Comparison of ENCODE assay signal across 8 mouse cellular contexts in the genomic region with DNA sequence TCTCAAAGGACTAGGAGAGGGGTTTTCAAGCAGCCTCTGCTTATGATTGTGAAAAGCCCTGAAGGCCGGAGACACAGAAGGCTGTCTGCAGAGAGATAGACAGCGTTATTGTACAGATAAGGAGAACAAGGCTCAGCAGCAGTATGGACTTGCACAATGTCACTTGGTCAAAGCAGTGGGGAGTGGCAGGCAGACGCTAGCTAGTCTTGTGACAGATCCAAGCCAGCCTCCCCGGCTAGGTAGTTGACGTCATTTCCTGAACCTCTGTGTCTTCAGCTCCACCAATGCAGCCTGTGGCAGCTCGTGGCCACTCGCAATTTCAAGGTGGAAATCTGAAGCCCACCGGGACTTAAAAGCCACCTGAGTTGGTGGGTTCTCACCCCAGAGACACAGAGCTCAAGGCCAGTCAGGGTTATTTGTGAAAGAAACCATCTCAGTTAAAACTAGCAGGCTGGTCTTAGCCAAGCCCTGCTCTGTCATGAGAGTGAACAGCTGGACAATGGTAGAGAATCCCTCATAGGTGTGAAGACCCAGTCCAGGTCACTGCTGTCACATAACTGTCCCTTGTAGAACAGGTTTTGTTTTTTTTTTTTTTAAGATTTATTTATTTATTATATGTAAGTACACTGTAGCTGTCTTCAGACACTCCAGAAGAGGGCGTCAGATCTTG. TPM values are rescaled to one million over a fixed set of nuclear protein-coding genes. Genes with fewer than 3 reads are reported as not detected.
DNase-seq lines count a peak whose midpoint lies in the region; ATAC-seq and TF ChIP-seq lines count a peak whose summit lies in the region.

No protein-coding gene starts in this region.

- TF ChIP-seq CTCF in intestine, postnatal 0 days (IDR thresholded peaks at IDR 0.05; ENCODE audit: low read depth) = no peak
- no peak for TF ChIP-seq CTCF in spleen, adult 2 months (IDR thresholded peaks at IDR 0.05; ENCODE audit: extremely low read depth, insufficient read depth, insufficient read length, insufficient replicate concordance)

- WGBS in intestine, postnatal 0 days = 34% methylated on average over 9 of the region's 9 CpGs
- WGBS in spleen, adult 2 months = 13% methylated on average over 9 of the region's 9 CpGs
- WGBS in forebrain, embryonic 14.5 days = 82% methylated on average over 8 of the region's 9 CpGs
- WGBS in kidney, embryonic 15.5 days = 66% methylated on average over 9 of the region's 9 CpGs

- no peaks in the 10 kb centered on the region for H3K36me3 ChIP-seq in intestine, postnatal 0 days (ENCODE audit: control insufficient read depth, insufficient read depth)
- no peaks in the 10 kb centered on the region; the same call in 1 of the 2 replicates for H3K36me3 ChIP-seq in spleen, adult 2 months (ENCODE audit: control insufficient read depth, insufficient read depth, low read length)
- no peaks in the 10 kb centered on the region for H3K36me3 ChIP-seq in forebrain, embryonic 14.5 days (ENCODE audit: control insufficient read depth, insufficient read depth, low read length)
- H3K36me3 ChIP-seq in kidney, embryonic 15.5 days = no peaks in the 10 kb centered on the region

- peak; percentile 71 for TF ChIP-seq POLR2A in spleen, adult 2 months (IDR thresholded peaks at IDR 0.05; ENCODE audit: low read depth, low read length)

- 0 out of 2 replicates have a peak overlapping the region, but pooled peaks have one; percentile 13 for H3K4me2 ChIP-seq in intestine, postnatal 0 days (replicated peaks; ENCODE audit: low read depth)
- H3K4me2 ChIP-seq in forebrain, embryonic 14.5 days (ENCODE audit: low read length) = no peak overlapping the region
- no peak overlapping the region for H3K4me2 ChIP-seq in kidney, embryonic 15.5 days

- H3K9me3 ChIP-seq in intestine, postnatal 0 days (ENCODE audit: control insufficient read depth) = no peaks in the 10 kb centered on the region
- H3K9me3 ChIP-seq in forebrain, embryonic 14.5 days (replicated peaks; ENCODE audit: control insufficient read depth, low read length) = no peaks in the 10 kb centered on the region
- H3K9me3 ChIP-seq in kidney, embryonic 15.5 days (replicated peaks) = no peaks in the 10 kb centered on the region

- H3K4me3 ChIP-seq in intestine, postnatal 0 days (ENCODE audit: low read depth, low read length) = no peak overlapping the region
- peak overlapping the region; percentile 19; the same call in 1 of the 2 replicates for H3K4me3 ChIP-seq in spleen, adult 2 months (ENCODE audit: extremely low read depth, insufficient read depth, insufficient read length)
- H3K4me3 ChIP-seq in forebrain, embryonic 14.5 days (ENCODE audit: low read depth, low read length) = no peak overlapping the region
- no peak overlapping the region for H3K4me3 ChIP-seq in kidney, embryonic 15.5 days (replicated peaks)

- H3K27ac ChIP-seq in intestine, postnatal 0 days (ENCODE audit: low read depth, low read length) = peak overlapping the region; percentile 73
- peak overlapping the region; percentile 92 for H3K27ac ChIP-seq in spleen, adult 2 months (ENCODE audit: insufficient read depth, low read length)
- no peak overlapping the region for H3K27ac ChIP-seq in forebrain, embryonic 14.5 days (ENCODE audit: low read depth, low read length)
- H3K27ac ChIP-seq in kidney, embryonic 15.5 days = no peak overlapping the region

- DNase-seq in adrenal gland, adult (ENCODE audit: inconsistent age in 2 of 2, low spot score in 1 of 2) = peak; percentile 53 to 80
- no peak for DNase-seq in adrenal gland, postnatal 4 days (ENCODE audit: low spot score in 2 of 2)
- DNase-seq in ZHBTc4 (ENCODE audit: low read depth, low spot score) = peak; percentile 84
- peak; percentile 75 to 89 for DNase-seq in spleen, adult 2 months (ENCODE audit: low read depth in 1 of 2, low spot score in 2 of 2)
- DNase-seq in Muller cell, postnatal 12 days (ENCODE audit: inconsistent ontology term) = no peak
- DNase-seq in forebrain, embryonic 14.5 days (ENCODE audit: low spot score) = no peak

- no peaks in the 10 kb centered on the region for H3K27me3 ChIP-seq in intestine, postnatal 0 days (replicated peaks; ENCODE audit: control insufficient read depth, insufficient read depth, low read length)
- H3K27me3 ChIP-seq in spleen, adult 2 months (ENCODE audit: control insufficient read depth, insufficient read depth, low read length) = no peaks in the 10 kb centered on the region
- no peaks in the 10 kb centered on the region for H3K27me3 ChIP-seq in forebrain, embryonic 14.5 days (replicated peaks; ENCODE audit: control insufficient read depth, insufficient read depth, low read length)
- H3K27me3 ChIP-seq in kidney, embryonic 15.5 days = no peaks in the 10 kb centered on the region

- H3K4me1 ChIP-seq in intestine, postnatal 0 days (replicated peaks; ENCODE audit: control insufficient read depth, insufficient read depth, low read length) = no peaks in the 10 kb centered on the region
- H3K4me1 ChIP-seq in spleen, adult 2 months (ENCODE audit: control insufficient read depth, insufficient read depth, insufficient read length) = peaks cover 31% of the 10 kb centered on the region
- no peaks in the 10 kb centered on the region for H3K4me1 ChIP-seq in forebrain, embryonic 14.5 days (ENCODE audit: control insufficient read depth, insufficient read depth, low read length)
- H3K4me1 ChIP-seq in kidney, embryonic 15.5 days = no peaks in the 10 kb centered on the region

- H3K9ac ChIP-seq in intestine, postnatal 0 days (ENCODE audit: low read depth, low read length) = no peak overlapping the region
- H3K9ac ChIP-seq in forebrain, embryonic 14.5 days (ENCODE audit: low read length) = no peak overlapping the region
- no peak overlapping the region for H3K9ac ChIP-seq in kidney, embryonic 15.5 days

- ATAC-seq in intestine, postnatal 0 days = peak; percentile 91
- no peak for ATAC-seq in forebrain, embryonic 14.5 days
- no peak; the same call in 1 of the 2 replicates for ATAC-seq in kidney, embryonic 15.5 days (replicated peaks; ENCODE audit: low FRiP score)

RNA-seq across cellular contexts. Expression of a gene that starts 3.3 kb away (rescaled TPM):
- 1 to 10 TPM; 3.8 to 4.1 TPM for total RNA-seq in adrenal gland, postnatal 4 days (2021)
- polyA plus RNA-seq in intestine, postnatal 0 days (2015; fragmentation: Nextera tagmentation; extraction: Ambion mirVana) = 0.14 and 0.24 TPM in 2 replicates
- polyA plus RNA-seq in spleen, adult 2 months (2012; rRNA removed) = 44.8 and 47.2 TPM in 2 replicates
- polyA plus RNA-seq in forebrain, embryonic 14.5 days (2014; fragmentation: Nextera tagmentation; extraction: Ambion mirVana) = 0.05 and 0.10 TPM in 2 replicates
- polyA plus RNA-seq in kidney, embryonic 15.5 days (2015; fragmentation: Nextera tagmentation; extraction: Ambion mirVana) = 0.64 and 0.95 TPM in 2 replicates

RNA-seq across cellular contexts. Expression of a gene that starts 22.0 kb away (rescaled TPM):
- 10 to 100 TPM; 88.2 to 99.0 TPM for total RNA-seq in adrenal gland, postnatal 4 days (2021)
- 717 and 739 TPM in 2 replicates for polyA plus RNA-seq in intestine, postnatal 0 days (2015; fragmentation: Nextera tagmentation; extraction: Ambion mirVana)
- polyA plus RNA-seq in spleen, adult 2 months (2012; rRNA removed) = 45.7 TPM in 2 replicates
- polyA plus RNA-seq in forebrain, embryonic 14.5 days (2014; fragmentation: Nextera tagmentation; extraction: Ambion mirVana) = 53.1 and 60.7 TPM in 2 replicates
- polyA plus RNA-seq in kidney, embryonic 15.5 days (2015; fragmentation: Nextera tagmentation; extraction: Ambion mirVana) = 70.1 and 71.8 TPM in 2 replicates

RNA-seq across cellular contexts. Expression of a gene that starts 24.9 kb away (rescaled TPM):
- 100 to 1,000 TPM; 152 to 159 TPM for total RNA-seq in adrenal gland, postnatal 4 days (2021)
- 103 and 114 TPM in 2 replicates for polyA plus RNA-seq in intestine, postnatal 0 days (2015; fragmentation: Nextera tagmentation; extraction: Ambion mirVana)
- 12.2 and 14.7 TPM in 2 replicates for polyA plus RNA-seq in spleen, adult 2 months (2012; rRNA removed)
- polyA plus RNA-seq in forebrain, embryonic 14.5 days (2014; fragmentation: Nextera tagmentation; extraction: Ambion mirVana) = 162 and 165 TPM in 2 replicates
- 194 and 213 TPM in 2 replicates for polyA plus RNA-seq in kidney, embryonic 15.5 days (2015; fragmentation: Nextera tagmentation; extraction: Ambion mirVana)

RNA-seq across cellular contexts. Expression of a gene that starts 43.0 kb away (rescaled TPM):
- 100 to 1,000 TPM; 145 to 183 TPM for total RNA-seq in adrenal gland, postnatal 4 days (2021)
- polyA plus RNA-seq in intestine, postnatal 0 days (2015; fragmentation: Nextera tagmentation; extraction: Ambion mirVana) = 84.2 and 89.2 TPM in 2 replicates
- 68.0 and 109 TPM in 2 replicates for polyA plus RNA-seq in spleen, adult 2 months (2012; rRNA removed)
- polyA plus RNA-seq in forebrain, embryonic 14.5 days (2014; fragmentation: Nextera tagmentation; extraction: Ambion mirVana) = 259 and 304 TPM in 2 replicates
- polyA plus RNA-seq in kidney, embryonic 15.5 days (2015; fragmentation: Nextera tagmentation; extraction: Ambion mirVana) = 268 and 279 TPM in 2 replicates

RNA-seq across cellular contexts. Expression of a gene that starts 47.7 kb away (rescaled TPM):
- total RNA-seq in adrenal gland, postnatal 4 days (2021) = 10 to 100 TPM; 48.9 to 65.6 TPM
- polyA plus RNA-seq in intestine, postnatal 0 days (2015; fragmentation: Nextera tagmentation; extraction: Ambion mirVana) = 232 and 235 TPM in 2 replicates
- polyA plus RNA-seq in spleen, adult 2 months (2012; rRNA removed) = 27.9 and 32.4 TPM in 2 replicates
- 70.4 and 71.0 TPM in 2 replicates for polyA plus RNA-seq in forebrain, embryonic 14.5 days (2014; fragmentation: Nextera tagmentation; extraction: Ambion mirVana)
- 77.2 and 80.2 TPM in 2 replicates for polyA plus RNA-seq in kidney, embryonic 15.5 days (2015; fragmentation: Nextera tagmentation; extraction: Ambion mirVana)

Comparison
In these comparisons a context has a peak if more than half of its experiments do, and no peak if none do; other contexts are left out.
1. DNase-seq: peak in adrenal gland, adult (2 of 2), ZHBTc4 (single experiment) and spleen, adult 2 months (2 of 2); none in adrenal gland, postnatal 4 days (0 of 2), Muller cell, postnatal 12 days (single experiment) and forebrain, embryonic 14.5 days (single experiment).
2. H3K27ac ChIP-seq: peak in intestine, postnatal 0 days (single experiment) and spleen, adult 2 months (single experiment); none in forebrain, embryonic 14.5 days (single experiment) and kidney, embryonic 15.5 days (single experiment).
3. RNA of a gene that starts 3.3 kb away (polyA plus RNA-seq): 44.8 to 47.2 TPM in spleen, adult 2 months; 0.64 to 0.95 TPM in kidney, embryonic 15.5 days, 0.14 to 0.24 TPM in intestine, postnatal 0 days and 0.05 to 0.10 TPM in forebrain, embryonic 14.5 days; every median in the first group is over 10 times any median in the second.